Mouse (Mus musculus): ENCODE results near the gene Arhgap35.
A peak's percentile ranks its signal among the peaks of the same experiment; 100 is the strongest.

Gene Arhgap35

DNA sequence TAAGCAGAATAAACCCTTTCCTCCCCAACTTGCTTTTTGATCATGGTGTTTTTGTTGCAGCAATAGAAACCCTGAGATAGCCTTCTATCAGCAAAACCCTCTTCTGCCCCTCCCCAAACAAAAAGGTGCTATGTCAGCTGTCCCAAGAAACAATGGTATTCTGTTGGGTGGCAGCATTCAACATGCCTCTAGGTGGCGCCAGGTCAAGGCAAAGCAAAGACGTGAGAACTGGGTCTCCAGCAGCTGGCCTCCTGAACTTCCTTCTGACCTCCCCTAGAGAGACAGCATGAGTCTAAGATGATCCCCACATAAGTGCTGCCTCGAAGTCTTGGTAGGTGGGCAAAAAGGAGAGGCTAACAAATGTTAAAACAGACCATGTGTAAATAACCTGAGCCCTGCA lies 107.5 kb downstream of the Arhgap35 start:
- DNase-seq: peak; percentile 43 to 48

GRCm38 (mm10) chr7:16505226-16505593 lies 109.6 kb downstream of the Arhgap35 start:
- DNase-seq: no peak

DNA sequence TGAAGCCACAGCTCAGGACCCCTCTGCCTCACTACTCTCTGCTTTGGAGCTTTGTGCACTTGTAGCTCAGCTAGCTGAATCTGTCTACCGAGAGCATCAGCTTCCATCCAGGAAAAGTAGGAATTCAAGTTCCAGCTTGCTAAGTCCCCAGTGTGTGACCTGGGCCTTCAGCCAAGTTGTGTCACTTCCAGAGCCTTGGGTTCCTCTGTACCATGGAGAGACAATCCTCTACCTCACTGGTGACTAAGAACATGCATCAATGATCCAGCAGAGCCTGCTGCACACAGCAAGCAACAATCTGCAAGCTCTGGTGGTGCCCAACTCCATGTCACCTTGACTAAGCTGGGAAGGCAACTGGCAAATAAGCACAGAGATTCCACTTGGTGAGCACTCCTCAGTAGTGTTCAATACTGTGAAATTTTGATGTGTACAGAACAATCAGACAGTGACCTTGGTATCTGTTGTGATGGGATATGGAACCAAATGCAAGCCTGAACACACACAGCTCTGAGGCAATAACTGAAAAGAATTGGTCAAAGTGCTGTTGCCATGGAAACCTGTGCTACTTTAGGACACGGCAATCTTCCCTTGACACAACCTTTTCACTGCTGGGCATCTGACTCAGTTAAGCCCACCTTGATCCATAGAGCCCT lies 110.1 kb downstream of the Arhgap35 start:
- no peak for DNase-seq

GRCm38 (mm10) chr7:16501571-16501970 lies 113.2 kb downstream of the Arhgap35 start:
- no peak for DNase-seq

DNA sequence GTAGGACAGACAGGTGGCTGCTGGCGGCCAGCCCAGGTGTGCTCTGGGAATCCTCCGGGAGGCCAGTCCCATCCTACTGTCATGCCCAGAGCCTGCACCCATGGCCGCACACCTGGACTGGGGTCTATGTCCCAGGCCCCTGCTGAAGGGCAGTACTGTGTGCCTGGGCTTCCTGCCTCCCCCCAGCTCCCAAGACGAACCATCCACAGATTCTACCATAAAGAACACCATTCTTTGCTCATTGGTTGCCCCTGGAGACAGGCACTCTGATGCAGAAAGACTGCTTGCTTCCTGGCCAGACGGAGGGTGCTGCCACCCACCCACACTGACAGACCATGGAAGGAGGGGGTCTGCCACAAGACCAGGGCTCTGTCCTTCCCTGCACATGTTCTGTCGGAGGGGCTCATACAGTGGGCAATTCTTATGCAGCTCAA lies 115.1 kb downstream of the Arhgap35 start:
- no peak for DNase-seq

- DNase-seq: no peak
Measured at GRCm38 (mm10) chr7:16496260-16496659, 118.5 kb downstream of the Arhgap35 start.

DNA sequence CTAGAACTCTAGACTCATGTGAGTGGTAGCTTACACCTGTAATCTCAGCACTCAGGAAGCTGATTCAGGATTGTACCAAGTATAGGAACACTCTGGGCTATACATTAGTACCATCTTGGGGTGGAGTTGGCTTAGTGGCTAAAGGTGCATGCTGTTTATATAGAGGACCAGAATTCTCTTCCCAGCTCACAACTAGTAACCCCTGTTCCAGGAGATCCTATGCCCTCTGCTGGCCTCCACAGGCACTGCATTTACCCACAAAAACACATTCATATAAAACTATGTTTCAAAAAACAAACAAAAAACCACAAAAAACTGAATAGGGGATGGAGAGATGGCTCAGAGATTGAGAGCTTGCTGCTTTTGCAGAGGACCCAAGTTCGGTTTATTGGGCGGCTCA lies 121.4 kb downstream of the Arhgap35 start:
- DNase-seq: peak; percentile 50 to 57

- DNase-seq: no peak
Measured at GRCm38 (mm10) chr7:16492211-16492610, 122.6 kb downstream of the Arhgap35 start.

DNA sequence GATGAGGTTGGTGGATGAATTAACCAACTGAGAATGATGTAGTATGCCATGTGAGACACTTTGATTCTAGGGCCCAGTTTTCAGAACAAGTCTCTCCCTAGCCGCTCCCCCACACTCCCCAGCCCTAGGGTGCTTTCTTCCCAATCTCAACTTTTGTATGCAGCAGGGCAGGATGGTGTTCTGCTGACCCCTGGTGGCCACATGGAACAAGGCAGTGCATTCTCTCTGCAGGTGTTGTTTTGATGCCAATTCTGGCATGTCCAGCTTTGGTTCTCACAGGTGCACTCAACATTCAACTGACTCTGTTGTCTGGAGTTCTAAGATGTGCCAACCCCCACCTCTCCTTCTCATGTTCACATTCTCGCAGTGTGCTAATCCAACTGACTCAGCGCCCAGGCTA lies 123.0 kb downstream of the Arhgap35 start:
- peak; percentile 75 to 79 for DNase-seq

DNA sequence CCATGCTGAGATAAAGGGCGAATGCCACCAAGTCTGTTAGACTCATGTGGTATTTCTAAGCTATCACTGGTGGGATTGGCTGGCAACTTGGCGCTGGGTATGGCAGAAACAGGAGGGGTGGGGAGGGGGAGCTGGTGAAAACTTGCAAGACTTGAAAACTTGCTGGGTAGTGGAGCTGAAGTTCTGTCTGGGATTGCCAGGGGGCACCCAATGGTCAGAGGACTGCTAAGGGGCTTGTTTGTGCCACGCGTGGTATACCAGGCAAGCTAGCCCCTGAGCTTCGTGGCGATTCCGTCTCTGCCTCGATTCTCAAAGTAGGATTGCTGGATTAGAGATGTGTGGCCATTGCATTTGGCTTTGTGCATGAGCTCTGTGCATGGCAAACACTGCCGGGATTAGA lies 124.8 kb downstream of the Arhgap35 start:
- DNase-seq: peak; percentile 19 to 36

DNA sequence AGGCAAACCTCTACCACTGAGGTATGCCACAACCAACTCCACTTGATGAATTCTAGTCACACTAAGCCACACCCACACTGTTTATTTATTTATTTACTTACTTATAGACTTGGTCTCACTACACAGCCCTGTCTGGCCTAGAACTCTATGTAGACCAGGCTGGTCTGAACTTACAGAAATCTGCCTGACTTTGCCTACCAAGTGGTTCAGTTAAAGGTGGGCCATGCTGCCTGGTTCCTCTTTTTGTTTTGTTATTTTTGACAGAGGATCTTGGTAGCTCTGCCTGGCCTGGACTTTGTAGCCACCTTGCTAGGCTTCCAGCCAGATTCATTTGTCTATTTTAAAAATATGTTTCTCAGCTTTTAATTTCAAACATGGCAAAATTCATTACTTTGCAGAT lies 126.0 kb downstream of the Arhgap35 start:
- DNase-seq: no peak

- no peak for DNase-seq
Measured at GRCm38 (mm10) chr7:16477628-16478027, 137.2 kb downstream of the Arhgap35 start, which contains the start of gene Npas1. Npas1 (minus strand) TSS chr7:16477728.

DNA sequence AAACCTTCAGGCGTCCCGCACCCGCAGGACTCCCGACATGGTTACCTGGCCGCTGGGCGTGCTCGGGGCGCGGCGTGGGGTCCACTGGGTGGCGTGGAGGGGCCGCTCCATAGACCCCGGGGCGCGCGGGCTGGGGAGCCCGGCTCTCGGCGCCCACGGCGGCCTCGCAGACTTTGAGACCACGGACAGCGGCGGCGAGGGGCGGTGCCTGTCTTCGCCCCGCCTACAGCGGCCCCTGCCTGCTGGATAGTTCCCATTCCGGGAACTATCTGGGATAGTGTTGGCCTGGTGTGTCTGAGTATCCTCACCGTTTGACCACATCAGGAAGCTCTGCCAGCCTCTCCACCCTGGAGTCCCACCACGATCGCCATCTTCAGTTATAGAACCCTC lies 138.2 kb downstream of the Arhgap35 start:
- no peak for DNase-seq

DNA sequence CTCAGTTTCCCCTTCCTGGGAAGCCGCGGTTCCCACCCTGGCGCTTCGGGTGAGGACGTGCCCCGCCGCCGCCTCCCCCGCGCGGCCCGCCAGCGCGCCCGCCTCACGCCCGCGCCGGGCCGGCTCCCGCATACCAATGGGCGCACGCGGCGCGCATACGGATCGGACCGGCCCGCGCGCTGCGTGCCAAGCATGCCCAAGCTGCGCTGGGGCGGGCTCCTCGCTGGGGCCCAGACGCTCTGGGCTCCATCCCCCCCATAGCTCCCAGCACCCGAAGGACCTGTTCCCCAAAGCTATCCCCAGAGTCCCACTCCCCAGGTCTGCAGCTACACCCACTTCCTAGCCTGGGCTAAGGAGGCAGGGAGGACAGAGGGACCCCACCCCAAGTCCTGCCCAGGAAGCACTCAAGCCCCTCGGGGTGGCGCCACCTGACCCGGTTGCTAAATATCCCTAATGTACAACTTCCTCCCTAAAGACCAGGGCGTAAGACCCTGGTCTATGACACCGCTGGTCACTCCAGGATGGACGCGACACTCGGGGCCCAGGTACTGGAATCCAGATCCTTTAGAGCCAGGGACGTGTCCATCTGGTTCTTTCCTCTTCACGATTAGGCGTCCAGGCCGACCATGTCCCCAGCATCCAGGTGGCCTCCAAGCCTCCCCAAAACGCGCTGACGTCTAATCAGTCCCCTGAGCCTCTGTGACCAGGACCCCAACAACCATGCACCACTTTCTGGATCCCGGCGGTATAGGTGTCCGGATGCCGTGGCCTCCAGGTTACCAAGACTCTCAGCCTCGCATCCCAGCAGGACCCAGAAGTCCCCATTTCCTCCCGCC lies 138.8 kb downstream of the Arhgap35 start:
- DNase-seq: no peak

DNA sequence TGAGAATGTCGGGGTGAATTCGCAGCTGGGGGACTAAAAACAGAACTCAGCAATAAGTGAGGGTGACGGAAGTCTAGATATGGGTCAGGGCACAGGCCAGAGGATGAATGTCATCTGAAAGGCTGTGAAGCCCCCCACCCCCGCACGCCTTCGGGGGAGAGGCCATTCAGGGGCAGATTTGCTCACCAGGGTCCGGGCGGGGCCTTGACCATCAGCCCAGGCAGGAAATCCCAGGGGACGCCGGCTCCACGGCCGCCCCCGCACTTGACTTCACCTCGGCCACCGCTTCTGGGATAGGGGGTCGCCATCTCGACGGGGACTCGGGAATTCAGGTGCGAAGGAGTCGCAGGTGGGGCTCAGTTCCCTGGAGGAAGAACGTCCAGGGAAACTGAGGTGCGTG lies 139.5 kb downstream of the Arhgap35 start:
- no peak for DNase-seq

DNA sequence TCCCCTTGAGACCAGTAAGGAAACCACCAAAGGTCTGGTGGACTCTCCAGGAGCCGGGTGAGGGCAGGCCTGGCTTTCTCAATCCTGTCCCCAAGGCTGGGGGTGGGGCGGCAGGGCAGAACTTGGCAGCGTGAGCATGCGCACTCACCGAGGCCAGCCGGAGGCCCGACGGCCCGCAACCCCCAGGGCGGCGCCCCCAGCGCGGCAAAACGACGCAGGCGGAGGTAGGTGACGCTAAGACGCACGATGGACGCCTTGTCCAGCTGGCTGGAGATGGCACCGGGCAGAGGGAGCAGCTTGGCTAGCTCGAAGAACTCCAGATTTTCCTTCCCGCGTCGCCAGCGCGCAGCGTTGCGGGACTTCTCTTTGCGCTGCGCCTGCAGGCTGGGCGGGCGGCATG lies 140.3 kb downstream of the Arhgap35 start:
- DNase-seq: no peak

DNA sequence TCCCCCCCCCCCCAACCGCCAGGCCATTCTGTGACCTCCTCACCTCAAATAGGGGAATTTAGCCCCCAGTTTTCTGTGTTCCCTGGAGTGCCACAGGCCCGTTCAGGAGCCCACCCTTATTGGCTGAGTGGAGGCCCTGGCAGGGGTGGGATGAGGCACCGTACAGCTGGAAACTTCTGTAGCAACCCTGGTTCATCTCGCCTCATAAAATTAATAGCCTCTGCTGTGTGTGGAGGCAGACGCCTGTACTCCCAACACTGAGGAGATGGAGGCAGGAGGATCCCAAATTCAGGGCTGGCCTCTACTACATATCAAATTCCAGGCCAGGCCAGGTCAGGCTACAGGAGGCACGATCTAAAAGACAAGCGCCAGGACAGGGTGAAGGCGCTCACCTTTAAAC lies 140.9 kb downstream of the Arhgap35 start:
- no peak for DNase-seq

- DNase-seq: no peak
Measured at GRCm38 (mm10) chr7:16472116-16472709, 142.6 kb downstream of the Arhgap35 start.

DNA sequence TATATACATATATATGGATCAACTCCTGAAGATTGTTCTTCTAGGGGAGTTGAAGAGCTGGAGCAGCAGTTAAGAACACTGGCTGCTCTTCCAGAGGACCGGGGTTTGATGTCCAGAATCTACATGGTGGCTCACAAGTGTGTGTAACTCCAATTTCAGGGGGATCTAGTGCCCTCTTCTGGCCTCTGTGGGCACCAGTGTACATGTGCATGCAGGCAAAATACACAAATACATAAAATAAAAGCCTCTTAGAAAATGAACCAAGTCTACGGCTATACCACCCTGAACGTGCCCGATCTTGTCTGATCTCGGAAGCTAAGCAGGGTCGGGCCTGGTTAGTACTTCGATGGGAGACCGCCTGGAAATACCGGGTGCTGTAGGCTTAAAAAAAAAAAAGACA lies 143.2 kb downstream of the Arhgap35 start:
- no peak for DNase-seq

DNA sequence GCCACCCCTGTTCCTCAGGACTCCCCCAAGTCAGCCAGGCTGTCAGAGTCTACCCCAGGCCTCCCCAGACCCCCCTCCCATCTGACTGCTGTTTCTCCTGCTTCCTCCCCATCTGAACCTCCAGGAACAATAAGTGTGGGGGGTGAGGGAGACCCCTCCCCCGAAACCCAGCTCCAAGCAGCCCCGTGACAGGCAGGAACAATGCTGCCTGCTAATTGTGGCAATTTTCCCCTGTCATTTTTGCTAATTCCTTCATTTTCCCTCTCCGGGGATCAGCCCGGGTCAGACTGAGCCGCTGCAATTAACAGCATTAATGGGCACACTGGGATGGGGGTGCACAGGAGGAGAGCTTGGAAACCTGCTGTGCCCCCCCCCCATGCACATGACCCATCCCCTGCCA lies 146.7 kb downstream of the Arhgap35 start:
- no peak for DNase-seq

- no peak for DNase-seq
Measured at GRCm38 (mm10) chr7:16466565-16466964, 148.2 kb downstream of the Arhgap35 start.

GRCm38 (mm10) chr7:16465568-16465967 lies 149.2 kb downstream of the Arhgap35 start:
- no peak for DNase-seq

DNA sequence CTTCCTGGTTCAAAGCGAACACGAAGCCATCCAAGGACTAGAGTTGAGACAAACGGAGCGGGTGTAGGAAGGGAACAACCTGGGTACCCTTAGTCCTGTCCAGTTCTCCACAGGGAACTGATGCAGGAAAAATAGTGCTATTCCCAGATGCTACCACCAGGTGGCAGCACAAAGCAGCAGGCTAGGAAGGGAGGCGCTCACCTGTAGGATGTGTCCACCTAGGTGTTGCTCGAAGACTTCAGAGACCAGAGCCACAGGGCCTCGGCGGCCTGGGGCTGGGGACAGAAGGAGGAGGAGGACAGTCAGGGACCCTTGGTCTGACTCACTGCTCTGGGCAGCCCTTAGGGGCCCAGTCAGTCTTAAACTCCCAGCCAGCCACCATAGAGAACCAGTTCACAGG lies 149.6 kb downstream of the Arhgap35 start:
- peak; percentile 80 to 84 for DNase-seq

- DNase-seq: peak; percentile 82 to 84
Measured at GRCm38 (mm10) chr7:16463214-16463613, 151.6 kb downstream of the Arhgap35 start.

Measured in cerebellum, postnatal 36 days (tissue).